In genomic region chr7:139484206-139484955, GRCm38 (mm10) we compare ENCODE assay signal across 9 mouse cellular contexts.
DNase-seq lines count a peak whose midpoint lies in the region; ATAC-seq and TF ChIP-seq lines count a peak whose summit lies in the region.
"Had no signal": no experiment of that assay in that cellular context is flagged by ENCODE, and none has a peak within 500 bp of the region (broad histone marks: within the 10 kb centered on the region; RNA-seq: fewer than 3 reads in every experiment).

No protein-coding gene starts in this region.

- H3K4me1 ChIP-seq in lung, adult 2 months (ENCODE audit: control insufficient read depth, insufficient read depth, low read length): no peaks in the 10 kb centered on the region
- H3K4me1 ChIP-seq in forebrain, embryonic 16.5 days (replicated peaks; ENCODE audit: control insufficient read depth, insufficient read depth, low read length): peaks cover 5% of the 10 kb centered on the region; the same call in 1 of the 2 replicates
- H3K4me1 ChIP-seq in kidney, embryonic 15.5 days: no peaks in the 10 kb centered on the region
- no peaks in the 10 kb centered on the region; the same call in 1 of the 2 replicates for H3K4me1 ChIP-seq in liver, postnatal 0 days (ENCODE audit: insufficient read depth)

- H3K27me3 ChIP-seq in forebrain, embryonic 16.5 days (replicated peaks; ENCODE audit: control insufficient read depth, insufficient read depth, low read length): no peaks in the 10 kb centered on the region
- peaks cover 5% of the 10 kb centered on the region; the same call in 1 of the 2 replicates for H3K27me3 ChIP-seq in kidney, embryonic 15.5 days
- no peaks in the 10 kb centered on the region for H3K27me3 ChIP-seq in liver, postnatal 0 days (ENCODE audit: insufficient read depth, low read length)

- no peaks in the 10 kb centered on the region for H3K9me3 ChIP-seq in forebrain, embryonic 16.5 days (ENCODE audit: control insufficient read depth, low read length)
- no peaks in the 10 kb centered on the region for H3K9me3 ChIP-seq in kidney, embryonic 15.5 days (replicated peaks)
- H3K9me3 ChIP-seq in liver, postnatal 0 days (ENCODE audit: low read length): no peaks in the 10 kb centered on the region

- no peak for TF ChIP-seq POLR2A in lung, adult 2 months (IDR thresholded peaks at IDR 0.05; ENCODE audit: borderline replicate concordance, extremely low read depth, low read depth, low read length)

- no peaks in the 10 kb centered on the region for H3K36me3 ChIP-seq in forebrain, embryonic 16.5 days (ENCODE audit: control insufficient read depth, insufficient read depth)
- H3K36me3 ChIP-seq in kidney, embryonic 15.5 days: peaks cover 5% of the 10 kb centered on the region; the same call in 1 of the 2 replicates
- H3K36me3 ChIP-seq in liver, postnatal 0 days (replicated peaks; ENCODE audit: insufficient read depth, low read length): no peaks in the 10 kb centered on the region

- no peak overlapping the region for H3K9ac ChIP-seq in forebrain, embryonic 16.5 days (replicated peaks; ENCODE audit: low read depth, low read length)
- no peak overlapping the region for H3K9ac ChIP-seq in kidney, embryonic 15.5 days
- no peak overlapping the region for H3K9ac ChIP-seq in liver, postnatal 0 days (replicated peaks)

- H3K27ac ChIP-seq in forebrain, embryonic 16.5 days (ENCODE audit: low read length): no peak overlapping the region
- H3K27ac ChIP-seq in kidney, embryonic 15.5 days: no peak overlapping the region
- no peak overlapping the region for H3K27ac ChIP-seq in liver, postnatal 0 days (ENCODE audit: low read depth)

- no peak overlapping the region for H3K4me3 ChIP-seq in lung, adult 2 months (replicated peaks; ENCODE audit: extremely low read depth, low read depth, low read length)
- no peak overlapping the region for H3K4me3 ChIP-seq in forebrain, embryonic 16.5 days (replicated peaks; ENCODE audit: low read length)
- no peak overlapping the region for H3K4me3 ChIP-seq in kidney, embryonic 15.5 days (replicated peaks)
- no peak overlapping the region for H3K4me3 ChIP-seq in liver, postnatal 0 days (ENCODE audit: low read depth, low read length)
- H3K4me3 ChIP-seq: erythroblast, embryonic 14.5 days had no signal

- no peak for DNase-seq in lung, adult 2 months
- DNase-seq in lung, postnatal 25 days (ENCODE audit: low spot score): no peak
- peak; percentile 91 for DNase-seq in brain, adult 2 months (ENCODE audit: low read depth, low spot score)
- DNase-seq in liver, postnatal 0 days: no peak
- peak; percentile 75 for DNase-seq in retina, postnatal 1 day
- no peak for DNase-seq in urinary bladder, postnatal 10 days (ENCODE audit: low spot score)

- peak; percentile 85 for ATAC-seq in forebrain, embryonic 16.5 days
- ATAC-seq in kidney, embryonic 15.5 days (replicated peaks; ENCODE audit: low FRiP score): 0 out of 2 replicates have a peak, but pooled peaks have one; percentile 49
- ATAC-seq in liver, postnatal 0 days: no peak

- H3K4me2 ChIP-seq in forebrain, embryonic 16.5 days (ENCODE audit: low read length): no peak overlapping the region
- H3K4me2 ChIP-seq in kidney, embryonic 15.5 days: no peak overlapping the region
- H3K4me2 ChIP-seq in liver, postnatal 0 days (ENCODE audit: low read depth, low read length): no peak overlapping the region

- no peak for TF ChIP-seq EP300 in liver, postnatal 0 days (IDR thresholded peaks at IDR 0.05; ENCODE audit: low read depth)

- TF ChIP-seq CTCF in lung, adult 2 months (IDR thresholded peaks at IDR 0.05; ENCODE audit: insufficient read depth, low read length): peak; percentile 85
- TF ChIP-seq CTCF in liver, postnatal 0 days (IDR thresholded peaks at IDR 0.05; ENCODE audit: low read depth): peak; percentile 75

- WGBS in lung, adult 2 months: 48% methylated on average over 9 of the region's 9 CpGs
- WGBS in forebrain, embryonic 16.5 days: 49% methylated on average over 9 of the region's 9 CpGs
- 65% methylated on average over 9 of the region's 9 CpGs for WGBS in kidney, embryonic 15.5 days
- WGBS in liver, postnatal 0 days (ENCODE audit: insufficient replicate concordance): 64% methylated on average over 9 of the region's 9 CpGs

Comparison
In these comparisons a context has a peak if more than half of its experiments do, and no peak if none do; other contexts are left out.
1. DNase-seq: peak in brain, adult 2 months (single experiment) and retina, postnatal 1 day (single experiment); none in lung, adult 2 months (single experiment), lung, postnatal 25 days (single experiment), liver, postnatal 0 days (single experiment) and urinary bladder, postnatal 10 days (single experiment).